Mouse (Mus musculus) cortical plate, adult 2 months (tissue): Measurements from ENCODE around the gene Ltb4r2.

Source experiments
- CTCF ChIP-seq: fragments of 200-500 bp; IDR thresholded peaks from 2 replicates; pipeline ENCODE4 v1.5.1; 2011; ENCODE audit warnings: mild to moderate bottlenecking, control low read depth, low read length; ENCODE audit not compliant: insufficient read depth; ENCODE audit errors: extremely low read depth
- POLR2A ChIP-seq: fragments of 200-500 bp; IDR thresholded peaks from 2 replicates; pipeline ENCODE4 v1.6.1; 2011; ENCODE audit warnings: mild to moderate bottlenecking, low read length, control low read depth; ENCODE audit not compliant: insufficient read depth; ENCODE audit errors: extremely low read depth

- TF ChIP-seq POLR2A: no peak
- TF ChIP-seq CTCF: no peak
Observed at GRCm38 (mm10) chr14:55747051-55747847, 14.0 kb upstream of the Ltb4r2 start.
